Comparison of ENCODE assay signal across 8 mouse cellular contexts in genomic region chr11:95010141-95010739, GRCm38 (mm10). TPM values are rescaled to one million over a fixed set of nuclear protein-coding genes. Genes with fewer than 3 reads are reported as not detected.
DNase-seq lines count a peak whose midpoint lies in the region; ATAC-seq and TF ChIP-seq lines count a peak whose summit lies in the region.

No protein-coding gene starts in this region.

- H3K27ac ChIP-seq in spleen, adult 2 months (ENCODE audit: insufficient read depth, low read length): peak overlapping the region; percentile 25; the same call in 1 of the 2 replicates
- peak overlapping the region; percentile 97 for H3K27ac ChIP-seq in forebrain, embryonic 13.5 days
- H3K27ac ChIP-seq in limb, embryonic 14.5 days (replicated peaks; ENCODE audit: low read depth, low read length): peak overlapping the region; percentile 92
- peak overlapping the region; percentile 97 for H3K27ac ChIP-seq in neural tube, embryonic 15.5 days (replicated peaks)

- H3K9me3 ChIP-seq in erythroblast, embryonic 14.5 days (ENCODE audit: control insufficient read depth, low read length): no peaks in the 10 kb centered on the region
- no peaks in the 10 kb centered on the region for H3K9me3 ChIP-seq in forebrain, embryonic 13.5 days (replicated peaks)
- no peaks in the 10 kb centered on the region for H3K9me3 ChIP-seq in limb, embryonic 14.5 days (ENCODE audit: control insufficient read depth, low read length)
- no peaks in the 10 kb centered on the region for H3K9me3 ChIP-seq in neural tube, embryonic 15.5 days (replicated peaks)

- no peak for TF ChIP-seq CTCF in spleen, adult 2 months (IDR thresholded peaks at IDR 0.05; ENCODE audit: extremely low read depth, insufficient read depth, insufficient read length, insufficient replicate concordance)

- peaks cover 60% of the 10 kb centered on the region for H3K36me3 ChIP-seq in erythroblast, embryonic 14.5 days (ENCODE audit: control insufficient read depth)
- peaks cover 5% of the 10 kb centered on the region; the same call in 1 of the 2 replicates for H3K36me3 ChIP-seq in spleen, adult 2 months (ENCODE audit: control insufficient read depth, insufficient read depth, low read length)
- H3K36me3 ChIP-seq in forebrain, embryonic 13.5 days (ENCODE audit: poor library complexity, severe bottlenecking): peaks cover 23% of the 10 kb centered on the region
- peaks cover 21% of the 10 kb centered on the region for H3K36me3 ChIP-seq in limb, embryonic 14.5 days (ENCODE audit: control insufficient read depth, insufficient read depth, low read length)
- peaks cover 20% of the 10 kb centered on the region for H3K36me3 ChIP-seq in neural tube, embryonic 15.5 days

- no peak for ATAC-seq in erythroblast, adult 5-6 weeks (replicated peaks; ENCODE audit: low FRiP score, poor library complexity, severe bottlenecking)
- peak; percentile 53 for ATAC-seq in forebrain, embryonic 13.5 days
- ATAC-seq in limb, embryonic 14.5 days (ENCODE audit: low FRiP score, low read depth): peak; percentile 35; the same call in 1 of the 2 replicates
- ATAC-seq in neural tube, embryonic 15.5 days (ENCODE audit: low FRiP score): peak; percentile 62

- H3K9ac ChIP-seq in forebrain, embryonic 13.5 days: peak overlapping the region; percentile 99
- H3K9ac ChIP-seq in limb, embryonic 14.5 days (ENCODE audit: low read depth, low read length, severe bottlenecking): peak overlapping the region; percentile 90
- peak overlapping the region; percentile 96 for H3K9ac ChIP-seq in neural tube, embryonic 15.5 days (replicated peaks)

- peaks cover 82% of the 10 kb centered on the region for H3K4me1 ChIP-seq in erythroblast, embryonic 14.5 days (ENCODE audit: control insufficient read depth)
- peaks cover 16% of the 10 kb centered on the region; the same call in 1 of the 2 replicates for H3K4me1 ChIP-seq in spleen, adult 2 months (ENCODE audit: control insufficient read depth, insufficient read depth, insufficient read length)
- H3K4me1 ChIP-seq in forebrain, embryonic 13.5 days: peaks cover 71% of the 10 kb centered on the region
- peaks cover 44% of the 10 kb centered on the region for H3K4me1 ChIP-seq in limb, embryonic 14.5 days (ENCODE audit: control insufficient read depth, insufficient read depth, low read length)
- peaks cover 74% of the 10 kb centered on the region for H3K4me1 ChIP-seq in neural tube, embryonic 15.5 days

- 17% methylated on average over 37 of the region's 40 CpGs for WGBS in spleen, adult 2 months
- under 1% methylated on average over 39 of the region's 40 CpGs for WGBS in forebrain, embryonic 13.5 days
- under 1% methylated on average over 32 of the region's 40 CpGs for WGBS in limb, embryonic 14.5 days
- WGBS in neural tube, embryonic 15.5 days: 2% methylated on average over 35 of the region's 40 CpGs

- no peak for TF ChIP-seq POLR2A in spleen, adult 2 months (IDR thresholded peaks at IDR 0.05; ENCODE audit: low read depth, low read length)
- no peak for TF ChIP-seq POLR2A in limb, embryonic 14.5 days (IDR thresholded peaks at IDR 0.05; ENCODE audit: borderline replicate concordance, extremely low read depth, insufficient read depth, insufficient read length)

- H3K27me3 ChIP-seq in erythroblast, embryonic 14.5 days (ENCODE audit: control insufficient read depth): peaks cover 4% of the 10 kb centered on the region; the same call in 1 of the 2 replicates
- H3K27me3 ChIP-seq in spleen, adult 2 months (ENCODE audit: control insufficient read depth, insufficient read depth, low read length): peaks cover 10% of the 10 kb centered on the region
- H3K27me3 ChIP-seq in forebrain, embryonic 13.5 days: no peaks in the 10 kb centered on the region
- H3K27me3 ChIP-seq in limb, embryonic 14.5 days (ENCODE audit: control insufficient read depth, insufficient read depth, low read length): no peaks in the 10 kb centered on the region
- H3K27me3 ChIP-seq in neural tube, embryonic 15.5 days (replicated peaks): no peaks in the 10 kb centered on the region

- peak overlapping the region; percentile 97 for H3K4me3 ChIP-seq in erythroblast, embryonic 14.5 days (replicated peaks)
- H3K4me3 ChIP-seq in spleen, adult 2 months (ENCODE audit: extremely low read depth, insufficient read depth, insufficient read length): peak overlapping the region; percentile 59
- H3K4me3 ChIP-seq in forebrain, embryonic 13.5 days: peak overlapping the region; percentile 95
- H3K4me3 ChIP-seq in limb, embryonic 14.5 days (replicated peaks; ENCODE audit: low read length): peak overlapping the region; percentile 85
- H3K4me3 ChIP-seq in neural tube, embryonic 15.5 days (replicated peaks): peak overlapping the region; percentile 96

- H3K4me2 ChIP-seq in forebrain, embryonic 13.5 days: peak overlapping the region; percentile 91
- H3K4me2 ChIP-seq in limb, embryonic 14.5 days (replicated peaks; ENCODE audit: low read depth, low read length, severe bottlenecking): peak overlapping the region; percentile 90
- H3K4me2 ChIP-seq in neural tube, embryonic 15.5 days: peak overlapping the region; percentile 82

- DNase-seq in spleen, adult 2 months (ENCODE audit: low read depth in 1 of 2, low spot score in 2 of 2): no peak
- no peak for DNase-seq in spleen, postnatal 36 days (ENCODE audit: low spot score in 2 of 2)
- DNase-seq in limb, embryonic 14.5 days (ENCODE audit: low spot score): no peak
- DNase-seq in adipocyte (ENCODE audit: low spot score): no peak

RNA-seq across cellular contexts. Expression of gene Samd14, which starts 0.6 kb away (rescaled TPM):
- 123 and 135 TPM in 2 replicates for polyA plus RNA-seq in erythroblast, embryonic 14.5 days (2012)
- 22.1 and 25.9 TPM in 2 replicates for total RNA-seq in erythroblast, adult 5-6 weeks (2015; ENCODE audit: low replicate concordance)
- 32.0 and 47.1 TPM in 2 replicates for total RNA-seq in erythroblast, adult 5-6 weeks (2017; ENCODE audit: low replicate concordance)
- 19.3 and 23.7 TPM in 2 replicates for polyA plus RNA-seq in spleen, adult 2 months (2012; rRNA removed)
- polyA plus RNA-seq in forebrain, embryonic 13.5 days (2015; fragmentation: Nextera tagmentation; extraction: Ambion mirVana): 89.2 and 95.0 TPM in 2 replicates
- polyA plus RNA-seq in limb, embryonic 14.5 days (2012; rRNA removed): 46.0 and 59.7 TPM in 2 replicates
- polyA plus RNA-seq in limb, embryonic 14.5 days (2014; fragmentation: Nextera tagmentation; extraction: Ambion mirVana): 25.5 and 31.7 TPM in 2 replicates
- 139 and 167 TPM in 2 replicates for polyA plus RNA-seq in neural tube, embryonic 15.5 days (2015; fragmentation: Nextera tagmentation; extraction: Ambion mirVana)

RNA-seq across cellular contexts. Expression of gene Ppp1r9b, which starts 19.4 kb away (rescaled TPM):
- 29.1 and 31.4 TPM in 2 replicates for polyA plus RNA-seq in erythroblast, embryonic 14.5 days (2012)
- 21.9 and 30.7 TPM in 2 replicates for total RNA-seq in erythroblast, adult 5-6 weeks (2015; ENCODE audit: low replicate concordance)
- total RNA-seq in erythroblast, adult 5-6 weeks (2017; ENCODE audit: low replicate concordance): 41.1 and 45.2 TPM in 2 replicates
- 51.9 and 54.5 TPM in 2 replicates for polyA plus RNA-seq in spleen, adult 2 months (2012; rRNA removed)
- polyA plus RNA-seq in forebrain, embryonic 13.5 days (2015; fragmentation: Nextera tagmentation; extraction: Ambion mirVana): 15.8 and 16.3 TPM in 2 replicates
- 32.8 and 34.6 TPM in 2 replicates for polyA plus RNA-seq in limb, embryonic 14.5 days (2012; rRNA removed)
- polyA plus RNA-seq in limb, embryonic 14.5 days (2014; fragmentation: Nextera tagmentation; extraction: Ambion mirVana): 17.3 and 17.9 TPM in 2 replicates
- polyA plus RNA-seq in neural tube, embryonic 15.5 days (2015; fragmentation: Nextera tagmentation; extraction: Ambion mirVana): 18.8 TPM in 2 replicates

RNA-seq across cellular contexts. Expression of gene Pdk2, which starts 30.9 kb away (rescaled TPM):
- polyA plus RNA-seq in erythroblast, embryonic 14.5 days (2012): 4.0 and 7.2 TPM in 2 replicates
- 1.3 and 7.9 TPM in 2 replicates for total RNA-seq in erythroblast, adult 5-6 weeks (2015; ENCODE audit: low replicate concordance)
- total RNA-seq in erythroblast, adult 5-6 weeks (2017; ENCODE audit: low replicate concordance): 0.60 and 5.6 TPM in 2 replicates
- 12.6 and 13.8 TPM in 2 replicates for polyA plus RNA-seq in spleen, adult 2 months (2012; rRNA removed)
- 19.7 and 20.2 TPM in 2 replicates for polyA plus RNA-seq in forebrain, embryonic 13.5 days (2015; fragmentation: Nextera tagmentation; extraction: Ambion mirVana)
- polyA plus RNA-seq in limb, embryonic 14.5 days (2012; rRNA removed): 29.6 and 36.3 TPM in 2 replicates
- 34.9 and 38.8 TPM in 2 replicates for polyA plus RNA-seq in limb, embryonic 14.5 days (2014; fragmentation: Nextera tagmentation; extraction: Ambion mirVana)
- 24.9 and 27.1 TPM in 2 replicates for polyA plus RNA-seq in neural tube, embryonic 15.5 days (2015; fragmentation: Nextera tagmentation; extraction: Ambion mirVana)

RNA-seq across cellular contexts. Expression of gene Sgca, which starts 34.1 kb away (rescaled TPM):
- not detected in 2 replicates for polyA plus RNA-seq in erythroblast, embryonic 14.5 days (2012)
- total RNA-seq in erythroblast, adult 5-6 weeks (2015; ENCODE audit: low replicate concordance): not detected in 2 replicates
- not detected in 2 replicates for total RNA-seq in erythroblast, adult 5-6 weeks (2017; ENCODE audit: low replicate concordance)
- 0.85 and 1.5 TPM in 2 replicates for polyA plus RNA-seq in spleen, adult 2 months (2012; rRNA removed)
- polyA plus RNA-seq in forebrain, embryonic 13.5 days (2015; fragmentation: Nextera tagmentation; extraction: Ambion mirVana): not detected in 2 replicates
- 19.4 and 32.9 TPM in 2 replicates for polyA plus RNA-seq in limb, embryonic 14.5 days (2012; rRNA removed)
- polyA plus RNA-seq in limb, embryonic 14.5 days (2014; fragmentation: Nextera tagmentation; extraction: Ambion mirVana): 9.1 and 10.2 TPM in 2 replicates
- polyA plus RNA-seq in neural tube, embryonic 15.5 days (2015; fragmentation: Nextera tagmentation; extraction: Ambion mirVana): 0.77 and 1.4 TPM in 2 replicates

RNA-seq across cellular contexts. Expression of gene Hils1, which starts 42.8 kb away (rescaled TPM):
- polyA plus RNA-seq in erythroblast, embryonic 14.5 days (2012): not detected in 2 replicates
- not detected in 2 replicates for total RNA-seq in erythroblast, adult 5-6 weeks (2015; ENCODE audit: low replicate concordance)
- not detected in 2 replicates for total RNA-seq in erythroblast, adult 5-6 weeks (2017; ENCODE audit: low replicate concordance)
- not detected in 2 replicates for polyA plus RNA-seq in spleen, adult 2 months (2012; rRNA removed)
- not detected in 2 replicates for polyA plus RNA-seq in forebrain, embryonic 13.5 days (2015; fragmentation: Nextera tagmentation; extraction: Ambion mirVana)
- polyA plus RNA-seq in limb, embryonic 14.5 days (2012; rRNA removed): 0.41 and 0.58 TPM in 2 replicates
- polyA plus RNA-seq in limb, embryonic 14.5 days (2014; fragmentation: Nextera tagmentation; extraction: Ambion mirVana): 0.29 TPM in 1 of 2 replicates, not detected in the other
- polyA plus RNA-seq in neural tube, embryonic 15.5 days (2015; fragmentation: Nextera tagmentation; extraction: Ambion mirVana): not detected in 2 replicates

Comparison
In these comparisons a context has a peak if more than half of its experiments do, and no peak if none do; other contexts are left out.
1. H3K27ac ChIP-seq: peak in every context shown above with its lines; median percentile 97 in forebrain, embryonic 13.5 days; 97 in neural tube, embryonic 15.5 days; 92 in limb, embryonic 14.5 days; 25 in spleen, adult 2 months.